Comparison of ENCODE assay signal across 7 mouse cellular contexts in genomic region chr6:114893427-114894209, GRCm38 (mm10).
DNase-seq lines count a peak whose midpoint lies in the region; ATAC-seq lines count a peak whose summit lies in the region.

No protein-coding gene starts in this region.

- peak overlapping the region; percentile 39; the same call in 1 of the 2 replicates for H3K27ac ChIP-seq in embryonic facial prominence, embryonic 13.5 days
- peak overlapping the region; percentile 47 for H3K27ac ChIP-seq in liver, embryonic 11.5 days (ENCODE audit: low read depth, low read length)

- intact Hi-C loops in heart, postnatal 25 days (cut with DNase I) = loop anchor here (2.0 kb wide), 1 partner anchor 27 kb away; no protein-coding TSS in a partner anchor

- no peak overlapping the region for H3K4me3 ChIP-seq in embryonic facial prominence, embryonic 13.5 days
- H3K4me3 ChIP-seq in liver, embryonic 11.5 days (ENCODE audit: low read depth, low read length) = no peak overlapping the region

- 65% methylated on average over 20 of the region's 20 CpGs for WGBS in embryonic facial prominence, embryonic 13.5 days
- WGBS in liver, embryonic 11.5 days = 43% methylated on average over 20 of the region's 20 CpGs

- H3K4me1 ChIP-seq in embryonic facial prominence, embryonic 13.5 days = peaks cover 70% of the 10 kb centered on the region
- peaks cover 43% of the 10 kb centered on the region for H3K4me1 ChIP-seq in liver, embryonic 11.5 days (replicated peaks; ENCODE audit: control insufficient read depth, insufficient read depth, low read length)

- H3K27me3 ChIP-seq in embryonic facial prominence, embryonic 13.5 days = no peaks in the 10 kb centered on the region
- no peaks in the 10 kb centered on the region for H3K27me3 ChIP-seq in liver, embryonic 11.5 days (replicated peaks; ENCODE audit: control insufficient read depth, insufficient read depth, low read length)

- no peaks in the 10 kb centered on the region for H3K9me3 ChIP-seq in embryonic facial prominence, embryonic 13.5 days
- no peaks in the 10 kb centered on the region for H3K9me3 ChIP-seq in liver, embryonic 11.5 days (ENCODE audit: control insufficient read depth, low read length)

- H3K36me3 ChIP-seq in embryonic facial prominence, embryonic 13.5 days = peaks cover 29% of the 10 kb centered on the region
- peaks cover 2% of the 10 kb centered on the region; the same call in 1 of the 2 replicates for H3K36me3 ChIP-seq in liver, embryonic 11.5 days (ENCODE audit: control insufficient read depth, insufficient read depth, low read length)

- peak; percentile 57 for DNase-seq in 3T3-L1 (ENCODE audit: low read depth, low spot score)
- DNase-seq in B cell, adult 2 months = peak; percentile 87 to 89
- peak; percentile 81 for DNase-seq in heart, postnatal 25 days (ENCODE audit: low spot score)
- peak; percentile 51 for DNase-seq in liver, embryonic 11.5 days (ENCODE audit: low spot score)
- DNase-seq in naive thymus-derived CD4-positive, alpha-beta T cell, adult 2 months (ENCODE audit: low read depth) = peak; percentile 86
- peak; percentile 80 for DNase-seq in thymus, postnatal 4 days

- no peak for ATAC-seq in embryonic facial prominence, embryonic 13.5 days (ENCODE audit: insufficient number of reproducible peaks, insufficient read depth, low FRiP score, low TSS enrichment, low read depth)
- peak; percentile 73 for ATAC-seq in liver, embryonic 11.5 days (replicated peaks; ENCODE audit: low FRiP score)

- no peak overlapping the region for H3K4me2 ChIP-seq in embryonic facial prominence, embryonic 13.5 days
- H3K4me2 ChIP-seq in liver, embryonic 11.5 days = peak overlapping the region; percentile 38

- H3K9ac ChIP-seq in embryonic facial prominence, embryonic 13.5 days = no peak overlapping the region
- H3K9ac ChIP-seq in liver, embryonic 11.5 days (ENCODE audit: low read depth, low read length) = peak overlapping the region; percentile 54
